Mouse (Mus musculus) heart, embryonic 11.5 days (tissue): ENCODE results near the gene Tbc1d22a. TPM values are rescaled to one million over a fixed set of nuclear protein-coding genes. Genes with fewer than 3 reads are reported as not detected.

Source experiments
- ATAC-seq: fragments of 200-750 bp; cut with Nextera tagmentation; replicated peaks from 2 replicates; pipeline ENCODE4 v1.8.0; 2017; ENCODE audit warnings: moderate library complexity; ENCODE audit not compliant: insufficient number of reproducible peaks, low FRiP score, low TSS enrichment
- H3K27ac ChIP-seq: fragments of 300-500 bp; sonication (generic); 2 replicates; pipeline ENCODE4 v1.5.1; 2014; ENCODE audit warnings: mild to moderate bottlenecking, low read depth, low read length
- H3K27me3 ChIP-seq: fragments of 300-500 bp; sonication (generic); 2 replicates; pipeline ENCODE4 v1.6.1; 2014; ENCODE audit warnings: mild to moderate bottlenecking, low read length, mixed read lengths; ENCODE audit not compliant: control insufficient read depth, insufficient read depth
- H3K36me3 ChIP-seq: fragments of 300-500 bp; sonication (generic); 2 replicates; pipeline ENCODE4 v1.6.1; 2014; ENCODE audit warnings: mild to moderate bottlenecking, low read length, moderate library complexity, mixed read lengths; ENCODE audit not compliant: control insufficient read depth, insufficient read depth
- H3K4me1 ChIP-seq: fragments of 300-500 bp; sonication (generic); 2 replicates; pipeline ENCODE4 v1.6.1; 2014; ENCODE audit warnings: low read length; ENCODE audit not compliant: control insufficient read depth, insufficient read depth
- H3K4me2 ChIP-seq: fragments of 300-500 bp; sonication (generic); 2 replicates; pipeline ENCODE4 v1.6.1; 2014; ENCODE audit warnings: mild to moderate bottlenecking, moderate library complexity
- H3K4me3 ChIP-seq: fragments of 300-500 bp; sonication (generic); 2 replicates; pipeline ENCODE4 v1.5.1; 2014; ENCODE audit warnings: low read depth, low read length
- H3K9ac ChIP-seq: fragments of 300-500 bp; sonication (generic); 2 replicates; pipeline ENCODE4 v1.6.1; 2014; ENCODE audit warnings: mild to moderate bottlenecking, low read depth, low read length, moderate library complexity
- H3K9me3 ChIP-seq: fragments of 300-500 bp; sonication (generic); replicated peaks from 2 replicates; pipeline ENCODE4 v1.6.1; 2016; ENCODE audit warnings: low read length; ENCODE audit not compliant: control insufficient read depth
- WGBS: fragments of 180-500 bp; shearing (Covaris S2); extraction: QIAGEN DNeasy Blood & Tissue Kit; methylation state at CpG from one replicate; pipeline ENCODE4 v1.1.7; 2014; ENCODE audit not compliant: insufficient replicate concordance; 5-methylcytosine and 5-hydroxymethylcytosine counted together
- polyA plus RNA-seq: library from polyadenylated mRNA; unstranded; fragments of >200 nt; fragmentation: Nextera tagmentation; extraction: Ambion mirVana; gene quantifications from 2 replicates; pipeline ENCODE4 v1.2.1, GENCODE M21; 2014

The Tbc1d22a gene
- polyA plus RNA-seq, 1 experiment from 2014 or later, result 6.0 TPM

GRCm38 (mm10) chr15:86360376-86360775, 146.1 kb downstream of the Tbc1d22a start:
- Histone ChIP-seq H3K9me3 (no peaks in the 10 kb centered on the region), H3K4me3 (no peak overlapping the region), H3K27me3 (no peaks in the 10 kb centered on the region), H3K27ac (no peak overlapping the region), H3K4me1 (peaks cover 7% of the 10 kb centered on the region), H3K36me3 (no peaks in the 10 kb centered on the region), H3K9ac (no peak overlapping the region), H3K4me2 (no peak overlapping the region)
- 48% methylated on average over 3 of the region's 3 CpGs for WGBS
- ATAC-seq, result no peak

- no peak overlapping the region for H3K9ac ChIP-seq
- no peak for ATAC-seq
- 61% methylated on average over 10 of the region's 10 CpGs for WGBS
- H3K36me3 ChIP-seq, result no peaks in the 10 kb centered on the region
- H3K4me1 ChIP-seq, result peaks cover 7% of the 10 kb centered on the region
- no peak overlapping the region for H3K4me3 ChIP-seq
- H3K27ac ChIP-seq, result no peak overlapping the region
- no peak overlapping the region for H3K4me2 ChIP-seq
- H3K27me3 ChIP-seq, result no peaks in the 10 kb centered on the region
- H3K9me3 ChIP-seq, result no peaks in the 10 kb centered on the region
Measured at GRCm38 (mm10) chr15:86362306-86363150, 148.3 kb downstream of the Tbc1d22a start.

GRCm38 (mm10) chr15:86363841-86364295, 149.6 kb downstream of the Tbc1d22a start:
- Histone ChIP-seq H3K4me1 (peaks cover 7% of the 10 kb centered on the region), H3K4me2 (no peak overlapping the region), H3K9ac (no peak overlapping the region), H3K27me3 (no peaks in the 10 kb centered on the region), H3K27ac (no peak overlapping the region), H3K9me3 (no peaks in the 10 kb centered on the region), H3K36me3 (no peaks in the 10 kb centered on the region), H3K4me3 (no peak overlapping the region)
- no peak for ATAC-seq
- WGBS, result 86% methylated on average over 4 of the region's 4 CpGs

- no peak for ATAC-seq
- Histone ChIP-seq H3K9ac (no peak overlapping the region), H3K27ac (no peak overlapping the region), H3K9me3 (no peaks in the 10 kb centered on the region), H3K4me1 (peaks cover 7% of the 10 kb centered on the region), H3K36me3 (no peaks in the 10 kb centered on the region), H3K27me3 (no peaks in the 10 kb centered on the region), H3K4me2 (no peak overlapping the region), H3K4me3 (no peak overlapping the region)
- WGBS, result 90% methylated on average over 10 of the region's 10 CpGs
Measured at GRCm38 (mm10) chr15:86364948-86365658, 150.8 kb downstream of the Tbc1d22a start.

GRCm38 (mm10) chr15:86366726-86367125, 152.5 kb downstream of the Tbc1d22a start:
- ATAC-seq, result no peak
- H3K4me2 ChIP-seq, result no peak overlapping the region
- 78% methylated on average over 4 of the region's 4 CpGs for WGBS
- H3K27me3 ChIP-seq, result no peaks in the 10 kb centered on the region
- H3K36me3 ChIP-seq, result no peaks in the 10 kb centered on the region
- H3K27ac ChIP-seq, result no peak overlapping the region
- H3K4me1 ChIP-seq, result peaks cover 7% of the 10 kb centered on the region
- no peak overlapping the region for H3K4me3 ChIP-seq
- H3K9ac ChIP-seq, result no peak overlapping the region
- no peaks in the 10 kb centered on the region for H3K9me3 ChIP-seq

GRCm38 (mm10) chr15:86367247-86367646, 153.0 kb downstream of the Tbc1d22a start:
- Histone ChIP-seq H3K36me3 (no peaks in the 10 kb centered on the region), H3K4me1 (peaks cover 7% of the 10 kb centered on the region), H3K9ac (no peak overlapping the region), H3K9me3 (no peaks in the 10 kb centered on the region), H3K27me3 (no peaks in the 10 kb centered on the region), H3K4me2 (no peak overlapping the region), H3K27ac (no peak overlapping the region), H3K4me3 (no peak overlapping the region)
- 73% methylated on average over 8 of the region's 8 CpGs for WGBS
- ATAC-seq, result no peak

- 83% methylated on average over 3 of the region's 3 CpGs for WGBS
- ATAC-seq, result no peak
- no peaks in the 10 kb centered on the region for H3K4me1 ChIP-seq
Measured at GRCm38 (mm10) chr15:86370846-86371245, 156.6 kb downstream of the Tbc1d22a start.

GRCm38 (mm10) chr15:86375262-86375661, 161.0 kb downstream of the Tbc1d22a start:
- ATAC-seq, result no peak
- 80% methylated on average over 3 of the region's 3 CpGs for WGBS
- Histone ChIP-seq H3K27ac (no peak overlapping the region), H3K4me1 (no peaks in the 10 kb centered on the region), H3K4me3 (no peak overlapping the region), H3K9ac (no peak overlapping the region), H3K9me3 (no peaks in the 10 kb centered on the region), H3K4me2 (no peak overlapping the region), H3K27me3 (0 out of 2 replicates have a peak, but pooled peaks cover 2% of the 10 kb centered on the region), H3K36me3 (no peaks in the 10 kb centered on the region)

More at GRCm38 (mm10) chr15:86370846-86371245, 156.6 kb downstream of the Tbc1d22a start:
- no peak overlapping the region for H3K9ac ChIP-seq
- no peak overlapping the region for H3K4me2 ChIP-seq
- no peaks in the 10 kb centered on the region for H3K9me3 ChIP-seq
- no peaks in the 10 kb centered on the region for H3K27me3 ChIP-seq
- no peaks in the 10 kb centered on the region for H3K36me3 ChIP-seq
- no peak overlapping the region for H3K27ac ChIP-seq
- H3K4me3 ChIP-seq, result no peak overlapping the region
